Mouse (Mus musculus) common myeloid progenitor, adult 5-6 weeks (primary cell): Measurements from ENCODE around the gene Sec61b. TPM values are rescaled to one million over a fixed set of nuclear protein-coding genes. Genes with fewer than 3 reads are reported as not detected.

Experiments
- ATAC-seq: replicated peaks from 2 replicates; pipeline ENCODE4 v1.8.0; 2016; ENCODE audit warnings: low read depth, mild to moderate bottlenecking, moderate TSS enrichment, inconsistent platforms; ENCODE audit not compliant: poor library complexity, severe bottlenecking
- total RNA-seq: library from RNA; stranded (forward); fragments of 200-1000, 187-1606 nt; gene quantifications from 2 replicates; pipeline ENCODE4 v1.2.3, GENCODE M21; 2017

The Sec61b gene
- 201 and 337 TPM in 2 replicates for total RNA-seq

GRCm38 (mm10) chr4:47473968-47474729 lies at the start of gene Sec61b, which contains the start of gene Alg2:
Gene Sec61b (plus strand): TSS chr4:47474658.
Gene Alg2 (minus strand): TSS chr4:47474333.
- peak; percentile 94 for ATAC-seq

- peak; percentile 29 for ATAC-seq
Observed at GRCm38 (mm10) chr4:47425247-47425830, 49.1 kb upstream of the Sec61b start.

- no peak for ATAC-seq
Observed at GRCm38 (mm10) chr4:47427606-47428005, 46.9 kb upstream of the Sec61b start.

- ATAC-seq, result no peak
Observed at GRCm38 (mm10) chr4:47430557-47430956, 43.9 kb upstream of the Sec61b start.

DNA sequence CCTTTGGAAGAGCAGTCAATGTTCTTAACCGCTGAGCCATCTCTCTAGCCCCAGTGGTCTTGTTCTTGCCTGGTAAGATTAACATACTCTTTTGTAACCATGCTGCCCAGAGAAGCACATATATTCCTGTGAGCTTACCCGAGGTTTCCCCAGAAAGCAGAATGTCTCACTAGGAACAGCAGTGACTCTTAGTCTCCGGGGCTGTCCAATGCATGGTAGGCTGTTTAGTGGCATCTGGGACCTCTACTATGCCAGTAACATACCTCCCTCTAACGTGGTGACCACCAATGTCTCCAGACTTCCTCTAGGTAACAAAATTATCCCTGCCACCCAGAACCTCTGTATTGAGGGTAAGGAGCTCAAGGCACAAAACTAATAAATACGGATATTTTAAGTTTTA lies 43.4 kb upstream of the Sec61b start:
- ATAC-seq, result no peak

GRCm38 (mm10) chr4:47432766-47433165 lies 41.7 kb upstream of the Sec61b start:
- ATAC-seq, result no peak

GRCm38 (mm10) chr4:47435131-47435530 lies 39.3 kb upstream of the Sec61b start:
- ATAC-seq, result no peak

GRCm38 (mm10) chr4:47435566-47436360 lies 38.7 kb upstream of the Sec61b start:
- ATAC-seq, result no peak

- peak; percentile 85 for ATAC-seq
Observed at GRCm38 (mm10) chr4:47437365-47438340, 36.8 kb upstream of the Sec61b start.

DNA sequence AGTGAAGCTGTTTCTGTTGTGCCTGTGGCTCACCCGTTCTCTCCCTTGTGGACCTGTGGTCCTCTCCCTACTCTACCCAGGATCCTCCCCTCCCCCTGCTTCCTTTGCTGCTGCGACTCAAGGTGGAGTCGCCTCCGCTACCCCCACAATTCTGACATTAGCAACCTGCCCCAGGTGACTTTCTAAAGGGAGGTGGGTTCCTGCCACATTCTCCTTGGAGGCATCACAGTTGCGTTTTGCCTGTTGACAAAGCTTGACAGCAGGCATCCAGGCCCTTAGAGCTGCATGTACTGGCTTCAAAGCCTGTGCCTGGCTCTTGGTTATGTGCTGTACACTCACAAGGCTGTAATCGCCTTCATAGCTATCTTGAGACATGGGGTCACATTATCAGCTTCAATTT lies 35.5 kb upstream of the Sec61b start:
- ATAC-seq, result no peak

DNA sequence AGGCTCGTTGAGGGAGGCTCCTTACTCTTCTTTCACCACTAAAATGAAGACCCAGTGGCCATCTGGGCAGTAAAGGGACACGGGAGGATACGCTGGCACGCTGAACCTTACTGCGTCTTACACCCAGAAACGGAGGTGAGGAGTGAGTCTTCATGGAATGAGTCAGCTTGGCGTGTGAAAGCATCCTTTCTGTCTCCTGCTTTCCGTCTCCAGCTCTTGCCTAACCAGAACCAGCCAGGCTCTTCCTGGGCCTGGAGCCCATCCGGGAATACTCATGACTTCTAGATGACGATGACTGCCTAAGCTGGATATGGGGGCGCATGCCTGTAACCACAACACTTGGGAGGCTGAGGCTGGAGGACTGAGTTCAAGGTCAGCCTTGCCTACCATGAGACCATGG lies 33.5 kb upstream of the Sec61b start:
- ATAC-seq, result no peak

DNA sequence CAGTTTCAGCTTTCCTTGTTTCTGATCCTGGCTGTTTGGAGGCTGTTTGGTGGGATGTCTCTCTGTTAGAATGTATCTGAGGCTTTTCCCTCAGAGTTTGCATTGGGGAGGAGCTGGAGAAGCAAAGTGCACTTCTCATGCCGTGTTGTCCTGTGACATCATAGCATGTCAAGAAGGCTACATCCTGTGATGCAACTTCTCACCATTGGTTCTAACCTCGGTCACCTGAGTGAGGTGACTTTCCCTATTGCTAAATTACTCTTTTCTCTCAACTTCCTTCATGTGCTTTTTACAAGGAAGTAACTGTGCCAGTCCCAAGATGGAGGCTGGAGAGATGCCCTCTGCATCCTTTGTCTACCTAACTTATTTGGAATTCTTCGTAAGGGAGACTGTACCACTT lies 25.9 kb upstream of the Sec61b start:
- ATAC-seq, result no peak

- ATAC-seq, result no peak
Observed at GRCm38 (mm10) chr4:47449116-47449515, 25.3 kb upstream of the Sec61b start.

DNA sequence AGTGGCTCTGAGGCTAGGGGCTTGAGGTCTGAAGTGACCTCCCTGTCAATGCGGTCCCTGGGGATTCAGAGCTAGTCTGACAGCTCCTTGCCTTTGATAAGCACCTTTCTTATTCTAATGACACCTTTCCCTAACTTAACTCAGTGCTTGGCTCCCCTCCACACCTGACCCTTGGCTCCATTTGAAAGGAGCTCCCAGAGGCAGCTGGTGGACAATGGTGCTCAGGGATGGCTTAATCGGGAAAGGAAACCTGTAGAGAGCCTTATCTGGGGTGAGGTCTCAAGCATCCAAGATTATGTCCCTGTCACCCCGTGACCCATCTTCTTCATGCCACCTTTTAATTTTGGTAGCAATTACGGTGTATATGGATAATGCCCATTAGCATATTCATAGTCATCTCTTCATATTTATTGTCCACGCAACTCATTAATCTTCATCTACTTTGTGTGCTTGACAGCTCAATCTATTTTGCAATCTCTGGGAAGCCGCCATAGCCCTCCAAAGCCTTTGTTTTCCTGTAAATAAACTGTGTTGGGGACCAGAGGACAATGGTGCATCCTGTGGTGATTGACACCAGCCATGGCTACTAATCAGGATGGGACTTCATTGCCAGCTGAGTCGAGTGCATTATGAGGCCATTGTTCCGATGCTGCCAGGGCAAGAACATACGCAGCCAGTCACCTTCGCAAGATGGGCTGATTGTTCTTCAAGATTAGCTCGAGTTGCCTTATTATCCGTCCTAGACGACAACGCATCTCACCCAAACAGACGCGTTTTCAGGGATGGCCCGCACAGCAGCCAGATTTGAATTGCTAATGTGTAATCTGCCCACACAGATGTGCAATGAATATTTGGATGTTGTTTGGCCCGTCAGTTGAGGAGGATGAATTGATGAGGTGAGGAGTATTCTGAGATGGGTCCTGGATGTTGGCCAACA lies 24.6 kb upstream of the Sec61b start:
- ATAC-seq, result no peak

DNA sequence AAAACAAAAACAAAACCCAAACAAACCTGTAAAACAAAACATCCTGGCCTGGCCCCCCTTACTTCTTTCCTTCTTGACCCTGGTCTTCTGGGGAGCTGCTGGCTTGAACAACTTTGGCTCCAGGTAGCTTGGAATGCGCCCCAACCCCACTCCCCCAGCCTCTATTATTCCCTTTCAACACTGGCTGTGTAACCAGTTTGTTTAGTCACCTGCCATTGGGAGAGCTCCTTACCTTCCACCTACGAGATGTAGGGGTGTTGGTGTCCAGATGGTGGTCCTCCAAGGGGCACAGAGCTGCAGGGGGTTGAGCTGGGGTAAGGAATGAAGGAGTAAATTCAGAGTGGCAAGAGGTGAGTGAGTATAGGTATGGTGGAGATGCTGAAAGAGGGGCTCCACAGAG lies 7.3 kb upstream of the Sec61b start:
- no peak for ATAC-seq

- no peak for ATAC-seq
Observed at GRCm38 (mm10) chr4:47473586-47473967, 881 bp upstream of the Sec61b start.

GRCm38 (mm10) chr4:47474730-47475643 lies 529 bp downstream of the Sec61b start:
- ATAC-seq, result no peak

DNA sequence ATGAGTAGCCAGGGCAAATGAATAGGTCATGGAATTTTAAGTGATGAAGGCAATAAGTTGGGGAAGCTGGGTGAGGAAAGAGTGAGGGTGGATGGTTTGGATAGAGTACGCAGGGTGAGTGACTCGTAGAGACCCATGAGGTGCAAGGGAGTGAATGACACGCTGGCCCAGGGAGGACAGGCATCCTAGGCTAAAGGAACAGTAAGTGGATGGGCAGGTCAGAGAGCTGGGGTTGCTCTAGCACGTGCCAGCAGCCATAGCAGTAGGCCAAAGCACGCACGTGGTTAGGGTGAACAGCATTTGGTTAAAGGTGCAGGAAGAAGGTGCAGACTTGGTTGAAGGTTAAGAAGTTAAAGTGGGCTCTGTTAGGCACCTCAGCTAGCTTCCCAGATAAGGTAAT lies 3.1 kb downstream of the Sec61b start:
- no peak for ATAC-seq
